Mouse (Mus musculus) embryonic fibroblast, embryonic 13.5 days (primary cell): ENCODE data around the gene Pnkp.

Experiments used
- CTCF ChIP-seq: IDR thresholded peaks from 2 replicates; pipeline ENCODE4 v1.5.1; 2011; ENCODE audit warnings: mild to moderate bottlenecking, control low read depth, low read length, moderate library complexity, borderline replicate concordance; ENCODE audit not compliant: insufficient read depth
- POLR2A ChIP-seq: IDR thresholded peaks from 2 replicates; pipeline ENCODE4 v1.6.1; 2011; ENCODE audit warnings: low read depth, mild to moderate bottlenecking, control low read depth, low read length, moderate library complexity

GRCm38 (mm10) chr7:44900632-44901031 is 43.7 kb downstream of the Pnkp start:
- TF ChIP-seq CTCF, result no peak
- TF ChIP-seq POLR2A, result 0 out of 2 replicates have a peak, but pooled peaks have one; percentile 6
